Mouse (Mus musculus) midbrain, embryonic 15.5 days (tissue): ENCODE data around the gene Pde10a. TPM values are rescaled to one million over a fixed set of nuclear protein-coding genes. Genes with fewer than 3 reads are reported as not detected.

Source experiments
- ATAC-seq: fragments of 200-750 bp; cut with Nextera tagmentation; replicated peaks from 2 replicates; pipeline ENCODE4 v1.8.0; 2017; ENCODE audit warnings: moderate TSS enrichment
- H3K27ac ChIP-seq: fragments of 300-500 bp; sonication (generic); 2 replicates; pipeline ENCODE4 v1.5.1; 2015; ENCODE audit warnings: mild to moderate bottlenecking, inconsistent platforms
- H3K27me3 ChIP-seq: fragments of 300-500 bp; sonication (generic); replicated peaks from 2 replicates; pipeline ENCODE4 v1.6.1; 2015; ENCODE audit warnings: inconsistent platforms
- H3K36me3 ChIP-seq: fragments of 300-500 bp; sonication (generic); replicated peaks from 2 replicates; pipeline ENCODE4 v1.6.1; 2015; ENCODE audit warnings: inconsistent platforms
- H3K4me1 ChIP-seq: fragments of 300-500 bp; sonication (generic); 2 replicates; pipeline ENCODE4 v1.6.1; 2015; ENCODE audit warnings: inconsistent platforms
- H3K4me2 ChIP-seq: fragments of 300-500 bp; sonication (generic); 2 replicates; pipeline ENCODE4 v1.6.1; 2015; ENCODE audit warnings: inconsistent platforms, mild to moderate bottlenecking, moderate library complexity
- H3K4me3 ChIP-seq: fragments of 300-500 bp; sonication (generic); 2 replicates; pipeline ENCODE4 v1.5.1; 2015; ENCODE audit warnings: mild to moderate bottlenecking, inconsistent platforms
- H3K9ac ChIP-seq: fragments of 300-500 bp; sonication (generic); 2 replicates; pipeline ENCODE4 v1.6.1; 2015; ENCODE audit warnings: mild to moderate bottlenecking, inconsistent platforms
- H3K9me3 ChIP-seq: fragments of 300-500 bp; sonication (generic); 2 replicates; pipeline ENCODE4 v1.6.1; 2016; ENCODE audit warnings: inconsistent platforms
- WGBS: fragments of 180-500 bp; shearing (Covaris S2); methylation state at CpG from one replicate; pipeline ENCODE4 v1.1.7; 2015; ENCODE audit warnings: mixed read lengths; 5-methylcytosine and 5-hydroxymethylcytosine counted together
- polyA plus RNA-seq: library from polyadenylated mRNA; unstranded; fragments of >200 nt; fragmentation: Nextera tagmentation; extraction: Ambion mirVana; gene quantifications from 2 replicates; pipeline ENCODE4 v1.2.1, GENCODE M21; 2015

Pde10a gene
- polyA plus RNA-seq, 1 experiment from 2014 or later, result 17.3 TPM

GRCm38 (mm10) chr17:8801855-8802104, 276.6 kb downstream of the Pde10a start:
- H3K27me3 ChIP-seq, result peaks cover 25% of the 10 kb centered on the region
- peaks cover 44% of the 10 kb centered on the region for H3K4me1 ChIP-seq
- peak overlapping the region; percentile 90 for H3K27ac ChIP-seq
- under 1% methylated on average over 29 of the region's 31 CpGs for WGBS
- H3K9me3 ChIP-seq, result no peaks in the 10 kb centered on the region
- 0 out of 2 replicates have a peak, but pooled peaks have one; percentile 2 for ATAC-seq
- H3K4me2 ChIP-seq, result peak overlapping the region; percentile 84
- H3K4me3 ChIP-seq, result peak overlapping the region; percentile 84
- H3K36me3 ChIP-seq, result no peaks in the 10 kb centered on the region
- peak overlapping the region; percentile 82 for H3K9ac ChIP-seq

GRCm38 (mm10) chr17:8802161-8802888, 277.2 kb downstream of the Pde10a start:
- H3K4me1 ChIP-seq, result peaks cover 45% of the 10 kb centered on the region
- H3K4me3 ChIP-seq, result peak overlapping the region; percentile 84
- no peaks in the 10 kb centered on the region for H3K9me3 ChIP-seq
- WGBS, result under 1% methylated on average over 33 of the region's 33 CpGs
- ATAC-seq, result peak; percentile 48
- peak overlapping the region; percentile 84 for H3K4me2 ChIP-seq
- H3K27me3 ChIP-seq, result peaks cover 24% of the 10 kb centered on the region
- no peaks in the 10 kb centered on the region for H3K36me3 ChIP-seq
- H3K9ac ChIP-seq, result peak overlapping the region; percentile 82
- H3K27ac ChIP-seq, result peak overlapping the region; percentile 90

DNA sequence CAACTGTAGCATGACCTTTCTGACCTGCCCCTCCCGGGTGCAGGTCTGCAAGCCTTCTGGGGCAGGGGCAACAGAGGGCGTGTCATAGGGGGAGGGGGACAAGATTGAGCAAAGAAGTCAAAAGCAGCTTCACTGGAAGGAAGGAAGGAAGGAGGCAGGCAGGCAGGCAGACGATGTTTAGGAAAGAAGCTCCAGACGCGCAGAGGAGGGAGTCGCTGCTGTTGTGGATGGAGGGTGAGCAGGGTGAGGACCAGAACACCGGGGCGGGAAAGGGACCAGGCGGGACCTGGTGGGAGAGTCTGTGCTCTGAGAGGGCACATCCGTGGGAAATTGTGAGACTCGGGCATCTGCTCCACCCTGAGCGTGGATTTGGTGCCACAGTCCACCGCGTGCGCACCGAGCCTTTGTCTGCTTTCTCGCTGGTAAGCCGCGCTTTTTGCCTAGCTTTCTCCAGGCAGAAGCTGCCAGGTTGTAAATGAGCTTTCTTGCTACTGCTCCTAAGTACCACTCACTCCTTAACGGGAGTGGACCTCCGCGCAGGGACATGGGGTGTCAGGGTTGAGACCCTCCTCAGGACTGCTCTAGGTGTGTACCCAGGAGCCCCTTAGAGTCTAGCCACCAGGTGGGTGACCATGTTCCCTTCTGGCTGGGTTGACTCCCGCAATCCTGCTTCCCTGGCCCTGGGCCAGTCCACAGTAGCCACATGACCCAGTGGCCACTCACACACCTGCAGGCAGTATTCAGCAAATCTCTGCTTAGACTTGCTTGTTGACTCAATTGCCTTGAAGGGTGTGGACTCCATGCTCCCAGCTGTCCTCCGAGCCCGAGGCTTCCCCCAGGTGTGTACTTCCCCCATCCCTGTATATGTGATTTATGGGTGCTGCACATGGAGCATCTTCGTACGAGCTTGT, 278.0 kb downstream of the Pde10a start:
- peak overlapping the region; percentile 84 for H3K4me2 ChIP-seq
- peaks cover 45% of the 10 kb centered on the region for H3K4me1 ChIP-seq
- peak overlapping the region; percentile 90 for H3K27ac ChIP-seq
- H3K4me3 ChIP-seq, result peak overlapping the region; percentile 84
- no peaks in the 10 kb centered on the region for H3K9me3 ChIP-seq
- H3K27me3 ChIP-seq, result peaks cover 19% of the 10 kb centered on the region
- ATAC-seq, result 0 out of 2 replicates have a peak, but pooled peaks have one; percentile 8
- 7% methylated on average over 27 of the region's 27 CpGs for WGBS
- peak overlapping the region; percentile 82 for H3K9ac ChIP-seq
- no peaks in the 10 kb centered on the region for H3K36me3 ChIP-seq

DNA sequence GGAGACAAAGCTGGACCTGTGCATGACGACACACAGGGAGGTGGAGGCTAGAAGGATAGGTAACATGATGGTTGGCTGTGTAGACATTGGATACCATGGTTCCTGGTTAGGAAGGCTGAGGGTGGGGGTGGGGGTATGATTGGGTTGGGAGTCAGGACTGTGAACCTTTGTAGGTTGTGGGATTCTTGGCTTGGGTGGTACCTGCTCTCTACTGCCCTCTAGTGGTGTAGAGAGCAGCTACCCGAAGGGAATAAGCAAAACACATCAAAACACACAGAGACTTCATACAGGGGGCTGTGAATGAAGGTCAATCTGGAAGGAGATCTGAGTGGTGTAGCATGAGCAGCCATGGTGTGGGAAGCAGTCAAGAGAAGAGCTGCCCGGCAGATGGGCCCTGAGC, 282.2 kb downstream of the Pde10a start:
- ATAC-seq, result no peak
- H3K4me3 ChIP-seq, result no peak overlapping the region
- no peak overlapping the region for H3K9ac ChIP-seq
- no peaks in the 10 kb centered on the region for H3K36me3 ChIP-seq
- no peaks in the 10 kb centered on the region for H3K27me3 ChIP-seq
- peaks cover 44% of the 10 kb centered on the region for H3K4me1 ChIP-seq
- H3K27ac ChIP-seq, result no peak overlapping the region
- 39% methylated on average over 3 of the region's 3 CpGs for WGBS
- H3K9me3 ChIP-seq, result no peaks in the 10 kb centered on the region
- no peak overlapping the region for H3K4me2 ChIP-seq

- H3K4me1 ChIP-seq, result peaks cover 37% of the 10 kb centered on the region
- whole genome bisulfite sequencing, result 62% methylated on average over 6 of the region's 6 CpGs
- no peak for ATAC-seq
Measured at GRCm38 (mm10) chr17:8809771-8810170, 284.6 kb downstream of the Pde10a start.

DNA sequence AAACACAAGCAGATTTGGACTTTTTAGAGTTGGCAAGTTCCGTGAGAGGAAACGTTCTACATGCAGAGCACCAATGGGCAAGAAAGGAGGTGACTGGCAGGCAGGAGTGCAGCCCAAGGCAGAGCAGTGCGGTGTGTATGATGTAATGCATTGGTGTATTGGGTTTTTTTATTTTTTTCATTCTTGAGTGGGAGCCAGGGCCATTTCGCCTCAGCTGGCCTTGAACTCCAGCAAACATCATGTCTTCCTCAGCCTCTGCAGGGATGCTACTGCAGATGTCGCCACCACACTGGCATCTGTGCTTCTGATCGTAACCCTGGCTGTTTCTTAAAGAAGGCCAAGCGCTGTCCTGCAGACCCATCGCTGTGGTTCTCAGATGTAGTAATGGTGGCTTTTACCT, 285.0 kb downstream of the Pde10a start:
- H3K27ac ChIP-seq, result no peak overlapping the region
- no peak overlapping the region for H3K4me3 ChIP-seq
- H3K36me3 ChIP-seq, result no peaks in the 10 kb centered on the region
- ATAC-seq, result no peak
- H3K9ac ChIP-seq, result no peak overlapping the region
- H3K9me3 ChIP-seq, result no peaks in the 10 kb centered on the region
- H3K27me3 ChIP-seq, result no peaks in the 10 kb centered on the region
- no peak overlapping the region for H3K4me2 ChIP-seq
- H3K4me1 ChIP-seq, result peaks cover 32% of the 10 kb centered on the region
- 88% methylated on average over 8 of the region's 8 CpGs for WGBS

More at GRCm38 (mm10) chr17:8809771-8810170, 284.6 kb downstream of the Pde10a start:
- no peaks in the 10 kb centered on the region for H3K36me3 ChIP-seq
- no peak overlapping the region for H3K9ac ChIP-seq
- H3K4me3 ChIP-seq, result no peak overlapping the region
- no peak overlapping the region for H3K4me2 ChIP-seq
- no peak overlapping the region for H3K27ac ChIP-seq
- no peaks in the 10 kb centered on the region for H3K27me3 ChIP-seq
- no peaks in the 10 kb centered on the region for H3K9me3 ChIP-seq

- Histone ChIP-seq H3K27me3 (no peaks in the 10 kb centered on the region), H3K36me3 (no peaks in the 10 kb centered on the region), H3K4me1 (peaks cover 18% of the 10 kb centered on the region), H3K27ac (no peak overlapping the region), H3K9ac (no peak overlapping the region), H3K4me3 (no peak overlapping the region), H3K4me2 (no peak overlapping the region), H3K9me3 (no peaks in the 10 kb centered on the region)
- WGBS, result 53% methylated on average over 12 of the region's 12 CpGs
- ATAC-seq, result no peak
Measured at GRCm38 (mm10) chr17:8812228-8812865, 287.2 kb downstream of the Pde10a start.

DNA sequence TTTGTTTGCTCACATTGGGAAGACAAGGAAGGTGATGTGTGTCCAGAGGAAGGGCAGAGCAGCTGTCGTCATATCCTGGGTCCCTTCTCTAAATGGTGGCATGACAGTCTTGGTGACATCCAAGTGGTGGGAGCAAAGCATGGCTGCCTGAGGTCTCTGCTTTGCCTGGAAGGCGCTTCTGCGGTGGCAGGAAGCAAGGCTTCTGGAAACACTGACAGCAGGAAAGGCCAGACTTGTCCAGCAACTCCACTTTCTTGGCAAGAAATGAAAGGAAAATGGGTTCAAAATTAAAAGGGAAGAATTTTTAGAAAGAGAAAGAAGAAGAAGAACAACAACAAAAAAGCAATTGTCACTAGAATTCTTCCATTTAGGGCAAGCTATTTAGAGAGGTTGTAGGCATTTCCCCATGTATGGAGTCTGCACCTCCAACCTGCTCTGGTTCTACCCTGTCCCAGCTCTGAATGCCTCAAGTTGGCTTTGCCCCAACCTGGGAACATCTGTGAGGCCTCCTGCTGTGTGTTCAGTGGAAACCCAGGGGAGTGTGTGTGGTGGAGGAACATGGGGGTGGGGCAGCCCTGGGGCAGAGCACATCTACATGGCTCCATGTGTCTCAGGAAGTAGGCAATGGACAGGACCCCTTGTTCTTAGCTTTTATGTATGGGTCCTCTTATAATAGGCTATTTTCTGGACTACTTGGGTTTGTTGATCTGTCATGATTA, 288.8 kb downstream of the Pde10a start:
- H3K4me3 ChIP-seq, result no peak overlapping the region
- H3K9ac ChIP-seq, result no peak overlapping the region
- no peaks in the 10 kb centered on the region for H3K27me3 ChIP-seq
- no peak for ATAC-seq
- no peak overlapping the region for H3K27ac ChIP-seq
- H3K9me3 ChIP-seq, result no peaks in the 10 kb centered on the region
- WGBS, result 89% methylated on average over 3 of the region's 3 CpGs
- H3K4me2 ChIP-seq, result no peak overlapping the region
- H3K36me3 ChIP-seq, result no peaks in the 10 kb centered on the region
- H3K4me1 ChIP-seq, result peaks cover 16% of the 10 kb centered on the region

- no peak overlapping the region for H3K27ac ChIP-seq
- no peaks in the 10 kb centered on the region for H3K9me3 ChIP-seq
- no peak overlapping the region for H3K9ac ChIP-seq
- no peaks in the 10 kb centered on the region for H3K36me3 ChIP-seq
- peaks cover 14% of the 10 kb centered on the region for H3K4me1 ChIP-seq
- H3K27me3 ChIP-seq, result no peaks in the 10 kb centered on the region
- ATAC-seq, result no peak
- 83% methylated on average over 3 of the region's 3 CpGs for WGBS
- H3K4me2 ChIP-seq, result no peak overlapping the region
- H3K4me3 ChIP-seq, result no peak overlapping the region
Measured at GRCm38 (mm10) chr17:8815376-8815775, 290.2 kb downstream of the Pde10a start.

- no peak for ATAC-seq
Measured at GRCm38 (mm10) chr17:8815864-8816263, 290.7 kb downstream of the Pde10a start.

GRCm38 (mm10) chr17:8818675-8819074, 293.5 kb downstream of the Pde10a start:
- H3K9ac ChIP-seq, result no peak overlapping the region
- ATAC-seq, result no peak
- H3K27ac ChIP-seq, result no peak overlapping the region
- no peak overlapping the region for H3K4me3 ChIP-seq
- H3K36me3 ChIP-seq, result no peaks in the 10 kb centered on the region
- 0 out of 2 replicates have a peak, but pooled peaks cover 2% of the 10 kb centered on the region for H3K4me1 ChIP-seq
- no peak overlapping the region for H3K4me2 ChIP-seq
- H3K27me3 ChIP-seq, result no peaks in the 10 kb centered on the region
- no peaks in the 10 kb centered on the region for H3K9me3 ChIP-seq
- WGBS, result 83% methylated on average over 13 of the region's 13 CpGs

More at GRCm38 (mm10) chr17:8815864-8816263, 290.7 kb downstream of the Pde10a start:
- Histone ChIP-seq H3K27ac (no peak overlapping the region), H3K27me3 (no peaks in the 10 kb centered on the region), H3K4me2 (no peak overlapping the region), H3K4me1 (peaks cover 14% of the 10 kb centered on the region), H3K36me3 (no peaks in the 10 kb centered on the region), H3K9ac (no peak overlapping the region), H3K9me3 (no peaks in the 10 kb centered on the region), H3K4me3 (no peak overlapping the region)
- WGBS, result 83% methylated on average over 5 of the region's 5 CpGs

DNA sequence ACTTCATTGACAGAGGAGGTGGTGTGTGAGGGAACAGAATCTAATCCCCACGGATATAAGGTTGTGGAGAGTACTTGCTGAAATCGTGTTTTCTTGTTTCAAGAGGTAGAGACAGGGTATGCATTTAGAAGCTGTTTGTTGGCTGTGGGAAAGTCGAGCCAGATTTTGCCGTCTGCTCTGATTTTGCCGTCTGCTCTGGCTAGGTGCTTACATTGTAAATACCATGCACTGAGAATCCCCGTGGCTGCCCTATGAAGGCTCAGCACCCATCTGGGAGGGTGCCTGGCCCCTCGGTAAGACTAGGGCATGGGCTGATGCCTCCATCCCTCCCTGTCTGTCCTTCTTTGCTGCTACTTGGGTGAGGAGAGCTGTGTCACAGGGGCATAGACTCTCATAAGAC, 298.4 kb downstream of the Pde10a start:
- H3K4me3 ChIP-seq, result no peak overlapping the region
- H3K27me3 ChIP-seq, result no peaks in the 10 kb centered on the region
- no peak overlapping the region for H3K4me2 ChIP-seq
- H3K36me3 ChIP-seq, result no peaks in the 10 kb centered on the region
- H3K27ac ChIP-seq, result no peak overlapping the region
- H3K4me1 ChIP-seq, result no peaks in the 10 kb centered on the region
- 77% methylated on average over 7 of the region's 7 CpGs for WGBS
- H3K9ac ChIP-seq, result no peak overlapping the region
- no peak for ATAC-seq
- no peaks in the 10 kb centered on the region for H3K9me3 ChIP-seq
